Mouse (Mus musculus): ENCODE results near the gene Fgf23.

Gene Fgf23

GRCm38 (mm10) chr6:127114753-127115456 lies 42.2 kb downstream of the Fgf23 start:
- DNase-seq (ENCODE audit: extremely low read depth, low read depth) = no peak

GRCm38 (mm10) chr6:127122221-127122806 lies 49.6 kb downstream of the Fgf23 start:
- DNase-seq (ENCODE audit: extremely low read depth, low read depth) = no peak

GRCm38 (mm10) chr6:127122996-127123395 lies 50.3 kb downstream of the Fgf23 start:
- no peak for DNase-seq (ENCODE audit: extremely low read depth, low read depth)

GRCm38 (mm10) chr6:127123506-127123905 lies 50.8 kb downstream of the Fgf23 start:
- no peak for DNase-seq (ENCODE audit: extremely low read depth, low read depth)

GRCm38 (mm10) chr6:127129659-127130058 lies 57.0 kb downstream of the Fgf23 start:
- DNase-seq (ENCODE audit: extremely low read depth, low read depth) = no peak

- no peak for DNase-seq (ENCODE audit: extremely low read depth, low read depth)
Measured at GRCm38 (mm10) chr6:127130377-127130776, 57.7 kb downstream of the Fgf23 start.
